Mouse (Mus musculus) lung, embryonic 15.5 days (tissue): Measurements from ENCODE around the gene Tbx15. TPM values are rescaled to one million over a fixed set of nuclear protein-coding genes. Genes with fewer than 3 reads are reported as not detected.

Source experiments
- ATAC-seq: fragments of 200-750 bp; cut with Nextera tagmentation; 2 replicates; pipeline ENCODE4 v1.8.0; 2017; ENCODE audit warnings: moderate number of reproducible peaks, borderline replicate concordance; ENCODE audit not compliant: low FRiP score, low TSS enrichment; ENCODE audit errors: extremely low read depth
- H3K27ac ChIP-seq: fragments of 300-500 bp; sonication (generic); 2 replicates; pipeline ENCODE4 v1.5.1; 2015; ENCODE audit warnings: moderate library complexity, mild to moderate bottlenecking, inconsistent platforms
- H3K27me3 ChIP-seq: fragments of 300-500 bp; sonication (generic); 2 replicates; pipeline ENCODE4 v1.6.1; 2015; ENCODE audit warnings: inconsistent platforms
- H3K36me3 ChIP-seq: fragments of 300-500 bp; sonication (generic); 2 replicates; pipeline ENCODE4 v1.6.1; 2015; ENCODE audit warnings: inconsistent platforms
- H3K4me1 ChIP-seq: fragments of 300-500 bp; sonication (generic); 2 replicates; pipeline ENCODE4 v1.6.1; 2015; ENCODE audit warnings: inconsistent platforms
- H3K4me2 ChIP-seq: fragments of 300-500 bp; sonication (generic); 2 replicates; pipeline ENCODE4 v1.6.1; 2015; ENCODE audit warnings: inconsistent platforms, mild to moderate bottlenecking, moderate library complexity
- H3K4me3 ChIP-seq: fragments of 300-500 bp; sonication (generic); 2 replicates; pipeline ENCODE4 v1.5.1; 2015; ENCODE audit warnings: mild to moderate bottlenecking, inconsistent platforms
- H3K9ac ChIP-seq: fragments of 300-500 bp; sonication (generic); 2 replicates; pipeline ENCODE4 v1.6.1; 2015; ENCODE audit warnings: inconsistent platforms
- H3K9me3 ChIP-seq: fragments of 300-500 bp; sonication (generic); 2 replicates; pipeline ENCODE4 v1.6.1; 2016; ENCODE audit warnings: inconsistent platforms
- WGBS: fragments of 180-500 bp; shearing (Covaris S2); methylation state at CpG from one replicate; pipeline ENCODE4 v1.1.7; 2015; 5-methylcytosine and 5-hydroxymethylcytosine counted together
- polyA plus RNA-seq: library from polyadenylated mRNA; unstranded; fragments of >200 nt; fragmentation: Nextera tagmentation; extraction: Ambion mirVana; gene quantifications from 2 replicates; pipeline ENCODE4 v1.2.1, GENCODE M21; 2015

Gene Tbx15
- polyA plus RNA-seq, 1 experiment from 2014 or later, result 0.04 TPM

DNA sequence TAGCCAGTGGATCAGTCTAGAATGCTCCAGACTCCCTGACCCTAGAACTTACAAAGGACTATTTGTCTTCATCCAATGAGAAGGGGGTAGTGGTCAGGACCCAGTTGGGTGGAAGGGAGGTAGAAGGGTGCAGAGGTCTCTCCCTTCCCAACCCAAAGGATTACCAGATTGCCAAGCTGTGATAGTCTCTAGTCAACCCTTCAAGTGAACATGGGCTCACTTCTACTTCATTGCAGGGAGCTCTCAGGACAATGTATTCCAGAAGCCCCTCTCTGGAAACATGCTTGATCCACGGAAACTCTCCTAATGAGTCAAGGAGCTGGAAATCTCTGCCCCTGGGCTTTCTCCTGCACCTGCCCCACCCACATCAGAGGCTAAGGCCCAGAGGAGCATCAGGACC lies 1.5 kb upstream of the Tbx15 start:
- Histone ChIP-seq H3K4me1 (peaks cover 17% of the 10 kb centered on the region), H3K27ac (no peak overlapping the region), H3K9me3 (no peaks in the 10 kb centered on the region), H3K4me3 (no peak overlapping the region), H3K36me3 (no peaks in the 10 kb centered on the region), H3K4me2 (no peak overlapping the region), H3K9ac (no peak overlapping the region), H3K27me3 (peaks cover 98% of the 10 kb centered on the region)
- whole genome bisulfite sequencing, result 0% methylated on average over 1 of the region's 1 CpGs
- ATAC-seq, result no peak

DNA sequence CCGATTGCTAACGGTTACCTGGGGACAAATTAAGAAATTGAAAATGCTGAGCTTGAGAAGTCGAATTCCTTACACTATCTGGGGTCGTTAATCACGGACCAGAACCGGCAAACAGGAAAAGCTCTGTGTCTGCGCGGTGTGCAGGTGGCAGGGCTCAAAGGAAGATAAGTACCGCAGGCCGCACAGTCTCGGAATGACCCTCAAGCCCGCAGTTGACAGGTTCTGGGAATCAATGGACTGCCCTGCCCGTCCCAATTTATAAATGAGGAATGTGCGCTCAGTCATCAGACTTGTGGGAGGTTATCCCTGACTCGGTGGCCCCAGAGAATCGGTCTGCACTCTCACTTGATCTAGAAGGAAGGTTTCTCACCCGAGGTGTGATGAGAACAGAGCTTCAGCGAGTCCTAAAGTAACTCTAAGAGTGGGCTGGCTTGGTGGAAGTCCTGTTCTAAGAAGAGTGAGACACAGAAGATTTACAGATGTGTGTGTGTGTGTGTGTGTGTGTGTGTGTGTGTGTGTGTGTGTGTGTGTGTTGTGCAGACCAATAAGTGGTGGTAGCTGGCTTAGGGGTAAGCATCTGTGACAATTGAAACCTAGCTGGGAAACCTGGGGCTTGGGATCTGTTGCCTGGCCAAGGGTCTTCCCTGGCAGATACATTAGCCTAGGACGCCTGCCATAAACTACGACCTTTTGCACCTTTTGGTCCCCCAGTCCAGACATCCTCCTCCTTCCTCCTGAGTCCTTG lies 708 bp upstream of the Tbx15 start:
- Histone ChIP-seq H3K27me3 (peaks cover 98% of the 10 kb centered on the region), H3K9ac (no peak overlapping the region), H3K27ac (no peak overlapping the region), H3K9me3 (no peaks in the 10 kb centered on the region), H3K4me1 (peaks cover 17% of the 10 kb centered on the region), H3K4me3 (no peak overlapping the region), H3K36me3 (no peaks in the 10 kb centered on the region), H3K4me2 (no peak overlapping the region)
- 3% methylated on average over 20 of the region's 20 CpGs for WGBS
- ATAC-seq, result no peak

DNA sequence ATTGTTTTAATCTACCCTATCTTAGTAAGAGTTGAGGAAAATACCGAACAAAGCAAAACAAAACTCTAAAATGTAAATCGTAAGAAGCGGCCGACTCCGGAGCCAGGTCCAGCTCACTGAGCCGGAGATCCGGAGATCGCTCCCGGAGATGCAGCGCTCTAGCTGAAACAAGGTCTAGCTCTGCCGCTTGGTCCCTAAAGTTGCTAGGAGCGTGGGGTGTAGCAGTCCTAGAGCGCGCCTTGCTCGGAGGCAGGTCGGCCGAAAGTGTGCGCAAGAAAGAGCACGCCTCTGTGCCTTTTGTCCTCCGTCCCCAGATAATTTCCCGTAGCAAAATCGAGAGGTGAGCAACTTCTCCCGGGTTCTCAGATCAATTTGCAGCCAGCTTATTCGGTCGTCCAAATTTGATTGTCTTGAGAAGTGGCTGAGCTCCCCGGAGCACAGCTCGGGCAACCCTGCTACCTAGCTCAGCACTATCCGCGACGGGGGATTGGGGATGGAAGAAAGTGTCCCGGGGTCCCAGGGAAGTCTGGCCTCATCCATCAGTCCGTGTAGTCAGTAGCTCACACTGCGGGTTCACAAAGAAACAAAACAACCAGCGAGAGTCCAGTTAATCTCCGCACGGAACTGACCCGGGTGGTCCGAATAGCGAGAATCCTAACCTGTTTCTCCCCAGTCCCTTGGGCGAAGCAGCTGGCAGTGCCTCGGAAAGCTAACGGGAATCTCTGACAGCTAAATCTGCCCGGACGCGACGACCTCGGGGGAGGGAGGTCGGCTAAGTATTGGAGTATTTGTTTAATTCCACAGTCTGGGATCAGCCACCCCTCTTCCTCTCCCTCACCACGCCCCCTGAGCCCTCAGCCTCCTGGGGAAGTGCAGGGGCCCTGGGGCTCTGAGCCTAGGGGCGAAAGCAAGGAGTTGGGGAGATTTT lies 894 bp downstream of the Tbx15 start:
- H3K4me3 ChIP-seq, result 0 out of 2 replicates have a peak overlapping the region, but pooled peaks have one; percentile 3
- no peak for ATAC-seq
- under 1% methylated on average over 50 of the region's 50 CpGs for WGBS
- H3K27me3 ChIP-seq, result peaks cover 98% of the 10 kb centered on the region
- H3K4me1 ChIP-seq, result peaks cover 24% of the 10 kb centered on the region
- peak overlapping the region; percentile 18 for H3K4me2 ChIP-seq
- H3K9me3 ChIP-seq, result no peaks in the 10 kb centered on the region
- no peak overlapping the region for H3K27ac ChIP-seq
- H3K9ac ChIP-seq, result no peak overlapping the region
- no peaks in the 10 kb centered on the region for H3K36me3 ChIP-seq

DNA sequence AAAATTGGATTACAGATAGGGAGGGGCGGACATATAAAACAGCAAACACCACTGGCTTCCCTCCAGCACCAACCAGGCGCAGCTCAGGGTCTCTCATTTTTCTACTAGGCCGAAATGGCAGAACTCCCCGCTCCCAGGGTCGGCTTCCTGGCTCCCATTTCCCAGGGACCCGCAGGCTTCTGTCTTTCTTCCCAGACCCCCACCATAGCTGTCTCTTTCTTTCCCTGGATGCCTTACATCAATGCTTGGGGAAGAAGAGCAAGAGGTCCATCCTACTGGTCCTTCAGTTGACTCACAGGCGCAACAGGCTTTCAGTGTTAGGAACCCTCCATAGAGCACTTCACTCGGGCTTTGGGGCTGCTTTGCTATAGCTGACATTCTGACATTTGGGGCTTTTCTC lies 2.3 kb downstream of the Tbx15 start:
- H3K27ac ChIP-seq, result no peak overlapping the region
- ATAC-seq, result no peak
- WGBS, result 10% methylated on average over 8 of the region's 8 CpGs

DNA sequence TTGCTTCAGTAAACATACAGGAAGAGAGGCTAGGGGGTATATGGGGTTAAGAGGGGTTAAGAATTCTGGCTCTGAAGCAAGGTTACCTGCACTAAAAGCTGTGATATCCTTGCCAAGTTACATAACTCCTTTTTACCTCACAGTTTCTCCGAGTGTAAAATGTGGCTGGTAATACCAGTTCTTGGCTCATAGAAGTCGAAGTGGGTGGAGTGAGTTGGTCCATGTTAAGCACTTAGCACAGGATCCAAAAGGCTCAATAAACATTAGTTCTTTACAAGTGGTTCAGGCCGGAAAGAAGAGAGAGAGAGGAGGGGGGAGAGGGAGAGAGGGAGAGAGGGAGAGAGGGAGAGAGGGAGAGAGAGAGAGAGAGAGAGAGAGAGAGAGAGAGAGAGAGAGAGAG lies 5.2 kb downstream of the Tbx15 start:
- 8% methylated on average over 3 of the region's 3 CpGs for WGBS
- H3K9ac ChIP-seq, result no peak overlapping the region
- peaks cover 24% of the 10 kb centered on the region for H3K4me1 ChIP-seq
- peak; percentile 62; the same call in 1 of the 2 replicates for ATAC-seq
- no peaks in the 10 kb centered on the region for H3K9me3 ChIP-seq
- no peak overlapping the region for H3K27ac ChIP-seq
- no peak overlapping the region for H3K4me2 ChIP-seq
- no peaks in the 10 kb centered on the region for H3K36me3 ChIP-seq
- peaks cover 100% of the 10 kb centered on the region for H3K27me3 ChIP-seq
- H3K4me3 ChIP-seq, result no peak overlapping the region

More for the DNA sequence above, 2.3 kb downstream of the Tbx15 start:
- H3K9ac ChIP-seq, result no peak overlapping the region
- H3K36me3 ChIP-seq, result no peaks in the 10 kb centered on the region
- peaks cover 24% of the 10 kb centered on the region for H3K4me1 ChIP-seq
- no peak overlapping the region for H3K4me3 ChIP-seq
- no peak overlapping the region for H3K4me2 ChIP-seq
- peaks cover 100% of the 10 kb centered on the region for H3K27me3 ChIP-seq
- no peaks in the 10 kb centered on the region for H3K9me3 ChIP-seq

DNA sequence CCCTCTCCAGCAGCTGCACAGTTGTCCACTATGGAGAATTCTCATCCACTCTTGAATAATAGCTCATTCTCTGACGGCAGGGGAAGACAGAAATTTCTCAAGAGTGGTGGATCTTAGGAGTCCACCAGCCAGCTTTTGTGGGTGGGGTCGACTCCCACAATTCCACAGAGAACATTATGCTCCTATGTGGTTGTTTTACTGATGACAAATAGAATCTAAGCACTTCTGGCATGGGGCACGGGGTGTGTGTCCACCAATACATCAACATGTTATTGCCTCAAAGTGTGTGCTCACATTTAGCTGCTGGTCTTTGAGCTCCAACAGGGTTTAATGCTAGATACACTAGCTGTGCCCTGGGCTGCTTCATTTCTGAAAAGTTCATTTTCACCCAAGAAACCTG lies 6.4 kb downstream of the Tbx15 start:
- no peak for ATAC-seq
- Histone ChIP-seq H3K27me3 (peaks cover 100% of the 10 kb centered on the region), H3K4me1 (peaks cover 12% of the 10 kb centered on the region; the same call in 1 of the 2 replicates), H3K4me3 (no peak overlapping the region), H3K36me3 (no peaks in the 10 kb centered on the region), H3K4me2 (no peak overlapping the region), H3K27ac (no peak overlapping the region), H3K9ac (no peak overlapping the region), H3K9me3 (no peaks in the 10 kb centered on the region)
- 28% methylated on average over 3 of the region's 3 CpGs for WGBS

DNA sequence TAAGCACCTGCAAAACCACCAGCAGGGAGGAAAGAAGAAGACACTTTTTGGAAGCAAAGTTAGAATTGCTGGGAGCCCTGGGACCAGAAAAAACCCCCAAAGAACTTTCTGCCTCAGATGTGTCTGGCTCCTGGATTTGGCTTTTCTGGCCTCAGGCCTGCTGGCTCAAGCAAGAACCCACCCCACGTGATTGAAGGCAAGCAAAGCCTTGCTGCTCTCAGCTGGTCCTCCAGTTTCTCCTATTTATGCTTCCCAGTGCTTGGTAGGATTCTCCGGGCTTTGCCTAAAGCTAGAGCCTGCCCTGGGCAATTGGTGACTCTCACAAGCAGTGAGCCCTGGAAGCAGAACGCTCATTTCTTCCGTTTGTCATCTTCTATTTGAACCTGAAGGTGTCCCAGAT lies 7.4 kb downstream of the Tbx15 start:
- Histone ChIP-seq H3K4me3 (no peak overlapping the region), H3K36me3 (no peaks in the 10 kb centered on the region), H3K4me1 (peaks cover 12% of the 10 kb centered on the region; the same call in 1 of the 2 replicates), H3K9me3 (no peaks in the 10 kb centered on the region), H3K9ac (no peak overlapping the region), H3K27me3 (peaks cover 100% of the 10 kb centered on the region), H3K27ac (no peak overlapping the region), H3K4me2 (no peak overlapping the region)
- 7% methylated on average over 4 of the region's 4 CpGs for WGBS
- no peak for ATAC-seq

DNA sequence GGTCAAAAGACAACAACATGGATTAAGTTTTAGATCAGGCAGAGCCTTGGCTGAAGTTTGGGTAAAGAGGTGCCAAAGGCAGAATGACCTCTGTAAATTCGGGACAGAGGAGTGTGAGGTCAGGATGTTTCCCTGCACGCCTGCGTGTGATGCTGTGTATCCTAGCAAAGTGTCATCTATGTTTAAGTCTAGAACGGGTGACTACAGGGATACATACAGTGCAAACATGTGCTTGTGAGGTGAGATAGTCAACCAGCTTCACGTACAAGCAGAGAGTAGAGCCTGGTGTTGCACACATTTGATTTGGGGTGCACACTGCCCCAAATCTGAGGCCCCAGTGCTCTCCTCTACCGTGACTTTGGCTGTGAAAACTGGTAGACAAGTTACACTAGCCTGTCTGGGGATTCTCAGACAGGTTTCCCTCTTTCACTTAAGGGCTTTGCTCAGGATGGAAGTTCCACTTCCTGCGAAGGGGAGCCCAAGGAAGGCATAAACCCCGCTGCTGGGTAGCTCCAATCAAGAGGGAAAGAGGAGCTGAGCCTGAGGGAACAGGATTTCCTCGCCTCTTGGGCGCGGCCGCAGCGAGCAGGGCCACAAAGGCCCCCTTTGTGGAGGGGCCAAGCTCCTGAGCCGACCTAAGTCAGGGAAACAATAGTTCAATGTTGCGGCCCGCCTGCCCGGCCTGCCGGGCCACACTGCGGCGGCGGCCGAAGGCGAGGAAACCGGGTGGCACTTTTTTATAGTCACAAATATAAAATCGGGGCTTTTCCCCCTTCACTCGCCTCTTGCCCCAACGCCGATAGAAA lies 8.0 kb downstream of the Tbx15 start:
- WGBS, result 3% methylated on average over 28 of the region's 28 CpGs
- Histone ChIP-seq H3K27me3 (peaks cover 100% of the 10 kb centered on the region), H3K36me3 (no peaks in the 10 kb centered on the region), H3K4me3 (no peak overlapping the region), H3K9ac (no peak overlapping the region), H3K9me3 (no peaks in the 10 kb centered on the region), H3K4me1 (peaks cover 15% of the 10 kb centered on the region), H3K4me2 (no peak overlapping the region), H3K27ac (no peak overlapping the region)
- ATAC-seq, result no peak

DNA sequence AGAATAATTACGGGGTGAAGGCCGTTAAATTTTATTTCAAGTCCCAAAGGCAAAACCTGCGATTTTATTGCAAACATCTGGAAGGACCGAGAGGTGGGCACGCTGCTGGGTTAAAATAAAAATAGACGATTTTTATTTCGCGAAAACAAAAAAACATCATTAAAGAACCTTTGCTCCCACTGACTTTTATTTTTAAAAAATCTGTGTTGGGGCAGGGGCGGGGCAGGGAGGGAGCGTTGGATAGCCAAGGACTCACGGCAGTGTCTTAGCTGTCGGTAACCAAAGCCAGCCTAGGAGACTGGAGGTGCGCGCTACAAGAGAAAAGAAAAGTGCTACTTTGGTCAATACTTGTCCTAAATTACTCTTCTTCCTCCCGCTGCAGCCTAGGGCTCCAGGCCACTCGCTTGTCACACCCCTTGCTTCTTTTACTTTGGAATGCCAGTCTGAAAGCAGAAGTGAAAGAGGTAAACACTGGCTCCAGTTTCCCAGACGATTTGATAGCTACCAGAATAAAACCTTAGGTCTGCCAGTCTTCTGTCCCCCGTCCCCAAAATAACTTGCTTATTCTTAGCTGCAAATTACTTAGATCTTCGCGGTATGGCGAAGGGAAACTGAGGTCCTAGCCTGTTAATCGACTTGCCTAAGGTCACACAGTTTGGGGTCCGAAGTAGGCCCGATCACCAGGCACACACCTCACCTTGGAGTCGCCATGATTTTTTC lies 8.8 kb downstream of the Tbx15 start:
- H3K9ac ChIP-seq, result no peak overlapping the region
- H3K4me2 ChIP-seq, result no peak overlapping the region
- H3K27me3 ChIP-seq, result peaks cover 100% of the 10 kb centered on the region
- no peaks in the 10 kb centered on the region for H3K36me3 ChIP-seq
- no peak for ATAC-seq
- no peaks in the 10 kb centered on the region for H3K9me3 ChIP-seq
- 2% methylated on average over 25 of the region's 25 CpGs for WGBS
- no peak overlapping the region for H3K27ac ChIP-seq
- peaks cover 23% of the 10 kb centered on the region for H3K4me1 ChIP-seq
- H3K4me3 ChIP-seq, result no peak overlapping the region

DNA sequence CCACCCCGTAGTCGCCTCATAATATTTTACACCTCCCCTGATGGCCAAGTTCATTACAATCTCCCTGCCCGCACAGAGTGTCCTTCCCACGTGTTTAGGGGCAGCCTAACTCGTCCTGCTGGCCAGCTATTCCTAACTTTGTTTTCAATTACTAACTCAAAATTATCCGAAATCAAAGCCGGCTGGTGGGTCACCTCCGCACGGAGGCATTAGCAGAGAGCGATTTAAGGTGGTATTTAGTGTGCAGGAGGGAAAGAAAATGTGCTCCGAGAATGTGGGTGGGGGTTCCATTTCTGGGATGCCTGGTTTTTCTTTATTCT lies 9.3 kb downstream of the Tbx15 start:
- Histone ChIP-seq H3K9ac (no peak overlapping the region), H3K36me3 (no peaks in the 10 kb centered on the region), H3K4me2 (no peak overlapping the region), H3K4me1 (peaks cover 24% of the 10 kb centered on the region), H3K27ac (no peak overlapping the region), H3K27me3 (peaks cover 100% of the 10 kb centered on the region), H3K4me3 (no peak overlapping the region), H3K9me3 (no peaks in the 10 kb centered on the region)
- 5% methylated on average over 11 of the region's 11 CpGs for WGBS
- no peak for ATAC-seq

DNA sequence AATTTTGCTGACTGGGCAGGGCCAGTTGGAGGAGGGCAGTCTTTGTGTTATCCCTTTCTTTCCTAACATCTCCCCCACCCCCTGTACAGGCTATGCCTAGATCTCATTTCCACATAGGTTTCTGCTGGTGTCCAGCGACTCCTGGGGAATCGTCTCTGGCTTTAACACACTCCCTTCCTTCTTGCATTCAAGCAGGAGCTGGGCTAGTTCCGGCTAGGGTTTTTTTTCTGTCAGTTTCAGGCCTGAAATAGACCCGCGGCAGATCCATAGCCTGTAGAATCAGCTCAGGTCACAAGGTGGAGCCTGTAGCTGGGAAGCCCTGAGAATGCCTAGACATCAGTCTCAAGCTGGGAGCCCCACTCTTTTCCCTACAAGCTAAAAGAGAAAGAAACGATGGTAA lies 9.7 kb downstream of the Tbx15 start:
- H3K9me3 ChIP-seq, result no peaks in the 10 kb centered on the region
- no peak overlapping the region for H3K4me3 ChIP-seq
- ATAC-seq, result no peak
- no peak overlapping the region for H3K27ac ChIP-seq
- H3K4me1 ChIP-seq, result peaks cover 20% of the 10 kb centered on the region
- peaks cover 100% of the 10 kb centered on the region for H3K27me3 ChIP-seq
- 1% methylated on average over 6 of the region's 6 CpGs for WGBS
- H3K4me2 ChIP-seq, result no peak overlapping the region
- no peak overlapping the region for H3K9ac ChIP-seq
- no peaks in the 10 kb centered on the region for H3K36me3 ChIP-seq
